Mouse (Mus musculus): ENCODE measurements around the gene Gk. TPM values are rescaled to one million over a fixed set of nuclear protein-coding genes. Genes with fewer than 3 reads are reported as not detected.

The Gk gene
- polyA plus RNA-seq (2012; rRNA removed; ENCODE audit: low replicate concordance): 1.5 and 3.6 TPM in 2 replicates

DNA sequence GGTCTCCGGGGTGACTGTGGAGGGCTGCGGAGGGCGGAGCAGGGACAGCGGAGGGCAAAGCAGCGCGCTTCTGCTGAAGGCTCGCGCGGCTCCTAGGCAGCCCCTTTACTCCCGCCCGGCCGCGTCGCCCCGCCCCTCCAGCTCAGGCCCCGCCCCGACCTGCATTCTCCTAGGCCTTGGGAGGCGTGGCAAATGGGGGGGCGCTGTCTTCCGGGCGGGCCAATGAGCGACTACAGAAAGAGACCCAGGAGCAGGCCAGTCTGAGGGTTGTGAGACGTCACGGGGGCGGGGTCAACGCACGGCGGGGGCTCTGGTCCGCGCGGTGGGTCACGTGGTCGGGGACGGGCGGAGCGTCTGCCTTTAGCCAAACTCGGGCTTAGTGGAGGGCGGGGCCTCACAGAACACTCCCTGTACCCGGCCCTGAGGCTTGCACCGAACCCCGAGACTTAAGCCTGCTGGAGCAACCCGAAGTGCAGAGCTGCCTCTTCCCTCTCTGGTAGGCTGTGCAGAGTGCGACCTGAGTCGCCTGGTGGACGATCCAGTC, at the start of gene Gk:
Gk (minus strand) TSS at position 276 of the 544 bp plus-strand sequence.

Other genes with a start within 250 kb of the Gk start
- 2.3 and 13.3 TPM in 2 replicates for gene Tab3, start 202.8 kb downstream of the Gk start, polyA plus RNA-seq (2012; rRNA removed; ENCODE audit: low replicate concordance)
- gene 5430427O19Rik, start 93.5 kb upstream of the Gk start, polyA plus RNA-seq (2012; rRNA removed; ENCODE audit: low replicate concordance): 0.04 TPM in 1 of 2 replicates, not detected in the other